Mouse (Mus musculus): ENCODE results near the gene Wipi2. TPM values are rescaled to one million over a fixed set of nuclear protein-coding genes. Genes with fewer than 3 reads are reported as not detected.

The Wipi2 gene
- polyA plus RNA-seq, 1 experiment from 2014 or later, result 29.4 TPM

- H3K27me3 ChIP-seq (ENCODE audit: control insufficient read depth, insufficient read depth, low read length), result no peaks in the 10 kb centered on the region
- H3K4me3 ChIP-seq (ENCODE audit: low read length), result no peak overlapping the region
- peaks cover 5% of the 10 kb centered on the region; the same call in 1 of the 2 replicates for H3K36me3 ChIP-seq (ENCODE audit: control insufficient read depth, insufficient read depth)
- H3K9me3 ChIP-seq (replicated peaks; ENCODE audit: control insufficient read depth, low read length), result no peaks in the 10 kb centered on the region; the same call in 1 of the 2 replicates
- ATAC-seq (replicated peaks; ENCODE audit: extremely low read depth, insufficient read depth, low FRiP score), result no peak
- H3K4me1 ChIP-seq (ENCODE audit: control insufficient read depth, insufficient read depth, low read length), result no peaks in the 10 kb centered on the region
- no peak overlapping the region for H3K27ac ChIP-seq (ENCODE audit: low read length)
- H3K9ac ChIP-seq (ENCODE audit: low read length), result no peak overlapping the region
- no peak overlapping the region for H3K4me2 ChIP-seq (ENCODE audit: low read depth, low read length)
- WGBS, result 89% methylated on average over 4 of the region's 4 CpGs
Measured at GRCm38 (mm10) chr5:142649460-142650050, 22.1 kb downstream of the Wipi2 start.

GRCm38 (mm10) chr5:142650390-142650789 lies 22.9 kb downstream of the Wipi2 start:
- no peak for ATAC-seq (replicated peaks; ENCODE audit: extremely low read depth, insufficient read depth, low FRiP score)
- Histone ChIP-seq H3K4me3 (ENCODE audit: low read length) (no peak overlapping the region), H3K9me3 (replicated peaks; ENCODE audit: control insufficient read depth, low read length) (no peaks in the 10 kb centered on the region), H3K4me2 (ENCODE audit: low read depth, low read length) (no peak overlapping the region), H3K36me3 (ENCODE audit: control insufficient read depth, insufficient read depth) (no peaks in the 10 kb centered on the region), H3K9ac (ENCODE audit: low read length) (no peak overlapping the region), H3K4me1 (ENCODE audit: control insufficient read depth, insufficient read depth, low read length) (no peaks in the 10 kb centered on the region), H3K27ac (ENCODE audit: low read length) (no peak overlapping the region), H3K27me3 (ENCODE audit: control insufficient read depth, insufficient read depth, low read length) (no peaks in the 10 kb centered on the region)
- WGBS, result 49% methylated on average over 3 of the region's 3 CpGs

GRCm38 (mm10) chr5:142650794-142651497 lies 23.4 kb downstream of the Wipi2 start:
- H3K4me2 ChIP-seq (ENCODE audit: low read depth, low read length), result no peak overlapping the region
- H3K9ac ChIP-seq (ENCODE audit: low read length), result no peak overlapping the region
- ATAC-seq (replicated peaks; ENCODE audit: extremely low read depth, insufficient read depth, low FRiP score), result no peak
- H3K27ac ChIP-seq (ENCODE audit: low read length), result no peak overlapping the region
- 75% methylated on average over 6 of the region's 6 CpGs for WGBS
- no peaks in the 10 kb centered on the region for H3K27me3 ChIP-seq (ENCODE audit: control insufficient read depth, insufficient read depth, low read length)
- H3K4me1 ChIP-seq (ENCODE audit: control insufficient read depth, insufficient read depth, low read length), result no peaks in the 10 kb centered on the region
- no peak overlapping the region for H3K4me3 ChIP-seq (ENCODE audit: low read length)
- no peaks in the 10 kb centered on the region for H3K36me3 ChIP-seq (ENCODE audit: control insufficient read depth, insufficient read depth)
- no peaks in the 10 kb centered on the region for H3K9me3 ChIP-seq (replicated peaks; ENCODE audit: control insufficient read depth, low read length)

- no peaks in the 10 kb centered on the region for H3K9me3 ChIP-seq (replicated peaks; ENCODE audit: control insufficient read depth, low read length)
- ATAC-seq (replicated peaks; ENCODE audit: extremely low read depth, insufficient read depth, low FRiP score), result no peak
- WGBS, result 74% methylated on average over 4 of the region's 4 CpGs
- H3K36me3 ChIP-seq (ENCODE audit: control insufficient read depth, insufficient read depth), result 0 out of 2 replicates have a peak, but pooled peaks cover under 1% of the 10 kb centered on the region
- H3K4me2 ChIP-seq (ENCODE audit: low read depth, low read length), result no peak overlapping the region
- no peak overlapping the region for H3K9ac ChIP-seq (ENCODE audit: low read length)
- H3K4me3 ChIP-seq (ENCODE audit: low read length), result no peak overlapping the region
- H3K27ac ChIP-seq (ENCODE audit: low read length), result no peak overlapping the region
- H3K27me3 ChIP-seq (ENCODE audit: control insufficient read depth, insufficient read depth, low read length), result no peaks in the 10 kb centered on the region
- H3K4me1 ChIP-seq (ENCODE audit: control insufficient read depth, insufficient read depth, low read length), result no peaks in the 10 kb centered on the region
Measured at GRCm38 (mm10) chr5:142652266-142652665, 24.8 kb downstream of the Wipi2 start.

- no peaks in the 10 kb centered on the region for H3K27me3 ChIP-seq (ENCODE audit: control insufficient read depth, insufficient read depth, low read length)
- WGBS, result 88% methylated on average over 7 of the region's 7 CpGs
- H3K36me3 ChIP-seq (ENCODE audit: control insufficient read depth, insufficient read depth), result peaks cover 62% of the 10 kb centered on the region
Measured at GRCm38 (mm10) chr5:142660656-142661434, 33.3 kb downstream of the Wipi2 start.

GRCm38 (mm10) chr5:142667921-142668320 lies 40.4 kb downstream of the Wipi2 start:
- Histone ChIP-seq H3K4me3 (ENCODE audit: low read length) (no peak overlapping the region), H3K27me3 (ENCODE audit: control insufficient read depth, insufficient read depth, low read length) (no peaks in the 10 kb centered on the region), H3K27ac (ENCODE audit: low read length) (no peak overlapping the region), H3K9me3 (replicated peaks; ENCODE audit: control insufficient read depth, low read length) (no peaks in the 10 kb centered on the region), H3K9ac (ENCODE audit: low read length) (no peak overlapping the region), H3K4me1 (ENCODE audit: control insufficient read depth, insufficient read depth, low read length) (no peaks in the 10 kb centered on the region), H3K36me3 (ENCODE audit: control insufficient read depth, insufficient read depth) (peaks cover 44% of the 10 kb centered on the region), H3K4me2 (ENCODE audit: low read depth, low read length) (no peak overlapping the region)
- no peak for ATAC-seq (replicated peaks; ENCODE audit: extremely low read depth, insufficient read depth, low FRiP score)
- 50% methylated on average over 3 of the region's 3 CpGs for WGBS

More at GRCm38 (mm10) chr5:142660656-142661434, 33.3 kb downstream of the Wipi2 start:
- H3K4me3 ChIP-seq (ENCODE audit: low read length), result no peak overlapping the region
- no peaks in the 10 kb centered on the region for H3K9me3 ChIP-seq (replicated peaks; ENCODE audit: control insufficient read depth, low read length)
- no peak overlapping the region for H3K9ac ChIP-seq (ENCODE audit: low read length)
- no peaks in the 10 kb centered on the region for H3K4me1 ChIP-seq (ENCODE audit: control insufficient read depth, insufficient read depth, low read length)
- ATAC-seq (replicated peaks; ENCODE audit: extremely low read depth, insufficient read depth, low FRiP score), result no peak
- H3K4me2 ChIP-seq (ENCODE audit: low read depth, low read length), result no peak overlapping the region
- H3K27ac ChIP-seq (ENCODE audit: low read length), result no peak overlapping the region

GRCm38 (mm10) chr5:142668556-142669263 lies 41.2 kb downstream of the Wipi2 start:
- peaks cover 44% of the 10 kb centered on the region for H3K36me3 ChIP-seq (ENCODE audit: control insufficient read depth, insufficient read depth)
- H3K27me3 ChIP-seq (ENCODE audit: control insufficient read depth, insufficient read depth, low read length), result no peaks in the 10 kb centered on the region
- no peak for ATAC-seq (replicated peaks; ENCODE audit: extremely low read depth, insufficient read depth, low FRiP score)
- no peaks in the 10 kb centered on the region for H3K9me3 ChIP-seq (replicated peaks; ENCODE audit: control insufficient read depth, low read length)
- H3K27ac ChIP-seq (ENCODE audit: low read length), result no peak overlapping the region
- 82% methylated on average over 11 of the region's 11 CpGs for WGBS
- no peak overlapping the region for H3K4me3 ChIP-seq (ENCODE audit: low read length)
- no peaks in the 10 kb centered on the region for H3K4me1 ChIP-seq (ENCODE audit: control insufficient read depth, insufficient read depth, low read length)
- no peak overlapping the region for H3K4me2 ChIP-seq (ENCODE audit: low read depth, low read length)
- H3K9ac ChIP-seq (ENCODE audit: low read length), result no peak overlapping the region

GRCm38 (mm10) chr5:142669726-142670125 lies 42.2 kb downstream of the Wipi2 start:
- H3K4me1 ChIP-seq (ENCODE audit: control insufficient read depth, insufficient read depth, low read length), result no peaks in the 10 kb centered on the region
- H3K36me3 ChIP-seq (ENCODE audit: control insufficient read depth, insufficient read depth), result peaks cover 33% of the 10 kb centered on the region
- H3K27ac ChIP-seq (ENCODE audit: low read length), result no peak overlapping the region
- H3K4me3 ChIP-seq (ENCODE audit: low read length), result no peak overlapping the region
- no peak overlapping the region for H3K9ac ChIP-seq (ENCODE audit: low read length)
- no peak overlapping the region for H3K4me2 ChIP-seq (ENCODE audit: low read depth, low read length)
- WGBS, result 73% methylated on average over 7 of the region's 7 CpGs
- no peak for ATAC-seq (replicated peaks; ENCODE audit: extremely low read depth, insufficient read depth, low FRiP score)
- no peaks in the 10 kb centered on the region for H3K27me3 ChIP-seq (ENCODE audit: control insufficient read depth, insufficient read depth, low read length)
- no peaks in the 10 kb centered on the region for H3K9me3 ChIP-seq (replicated peaks; ENCODE audit: control insufficient read depth, low read length)
